Mouse (Mus musculus) forebrain, postnatal 0 days (tissue): ENCODE measurements around the gene Prph2. TPM values are rescaled to one million over a fixed set of nuclear protein-coding genes. Genes with fewer than 3 reads are reported as not detected.

Experiments used
- ATAC-seq: fragments of 200-750 bp; cut with Nextera tagmentation; 2 replicates; pipeline ENCODE4 v1.8.0; 2017; ENCODE audit warnings: mild to moderate bottlenecking, moderate library complexity
- DNase-seq: peaks from one replicate; pipeline ENCODE4 v3.0.0-alpha.2; 2015
- H3K27ac ChIP-seq: fragments of 300-500 bp; sonication (generic); 2 replicates; pipeline ENCODE4 v1.5.1; 2014; ENCODE audit warnings: low read depth, mild to moderate bottlenecking, antibody characterized with exemption, low read length, moderate library complexity, mixed read lengths
- H3K27me3 ChIP-seq: fragments of 300-500 bp; sonication (generic); 2 replicates; pipeline ENCODE4 v1.6.1; 2014; ENCODE audit warnings: mild to moderate bottlenecking, low read length, mixed read lengths; ENCODE audit not compliant: insufficient read depth
- H3K36me3 ChIP-seq: fragments of 300-500 bp; sonication (generic); 2 replicates; pipeline ENCODE4 v1.6.1; 2014; ENCODE audit warnings: mild to moderate bottlenecking, moderate library complexity; ENCODE audit not compliant: insufficient read depth
- H3K4me1 ChIP-seq: fragments of 300-500 bp; sonication (generic); 2 replicates; pipeline ENCODE4 v1.6.1; 2014; ENCODE audit warnings: antibody characterized with exemption; ENCODE audit not compliant: insufficient read depth
- H3K4me2 ChIP-seq: fragments of 300-500 bp; sonication (generic); 2 replicates; pipeline ENCODE4 v1.6.1; 2014; ENCODE audit warnings: low read depth, mild to moderate bottlenecking, moderate library complexity
- H3K4me3 ChIP-seq: fragments of 300-500 bp; sonication (generic); 2 replicates; pipeline ENCODE4 v1.5.1; 2014; ENCODE audit warnings: low read depth, low read length, mixed read lengths
- H3K9ac ChIP-seq: fragments of 300-500 bp; sonication (generic); 2 replicates; pipeline ENCODE4 v1.6.1; 2014; ENCODE audit warnings: mild to moderate bottlenecking
- H3K9me3 ChIP-seq: fragments of 300-500 bp; sonication (generic); 2 replicates; pipeline ENCODE4 v1.6.1; 2016; ENCODE audit warnings: low read length
- CTCF ChIP-seq: sonication (generic); IDR thresholded peaks from 2 replicates; pipeline ENCODE4 v1.5.1; 2016; ENCODE audit warnings: antibody characterized with exemption, control low read depth, low read depth
- WGBS: fragments of 180-500 bp; shearing (Covaris S2); extraction: QIAGEN DNeasy Blood & Tissue Kit; methylation state at CpG from one replicate; pipeline ENCODE4 v1.1.7; 2014; 5-methylcytosine and 5-hydroxymethylcytosine counted together
- polyA plus RNA-seq: library from polyadenylated mRNA; unstranded; fragments of >200 nt; fragmentation: Nextera tagmentation; extraction: Ambion mirVana; gene quantifications from 2 replicates; pipeline ENCODE4 v1.2.1, GENCODE M21; 2015
- total RNA-seq: library from RNA; depleted of rRNA; stranded (reverse); fragments of >200 nt; gene quantifications from 2 replicates; pipeline ENCODE4 v1.2.3, GENCODE M21; 2014; rRNA removed

Gene Prph2
- total and polyA plus RNA-seq, 2 experiments from 2014 or later, result 0.14 TPM; not detected in 1

- WGBS, result 88% methylated on average over 13 of the region's 13 CpGs
These were observed 52.9 kb downstream of the Prph2 start for GRCm38 (mm10) chr17:46963186-46963585.

GRCm38 (mm10) chr17:46966892-46967291, 56.6 kb downstream of the Prph2 start:
- Histone ChIP-seq H3K4me3 (no peak overlapping the region), H3K4me2 (no peak overlapping the region), H3K9ac (no peak overlapping the region), H3K27ac (no peak overlapping the region), H3K4me1 (no peaks in the 10 kb centered on the region), H3K27me3 (no peaks in the 10 kb centered on the region), H3K9me3 (no peaks in the 10 kb centered on the region), H3K36me3 (peaks cover 96% of the 10 kb centered on the region)
- DNase-seq, result no peak
- no peak for TF ChIP-seq CTCF
- no peak for ATAC-seq
- 91% methylated on average over 14 of the region's 14 CpGs for WGBS

More at GRCm38 (mm10) chr17:46963186-46963585, 52.9 kb downstream of the Prph2 start:
- Histone ChIP-seq H3K36me3 (peaks cover 93% of the 10 kb centered on the region), H3K4me3 (no peak overlapping the region), H3K4me2 (no peak overlapping the region), H3K4me1 (no peaks in the 10 kb centered on the region), H3K27me3 (no peaks in the 10 kb centered on the region), H3K9ac (no peak overlapping the region), H3K9me3 (no peaks in the 10 kb centered on the region), H3K27ac (no peak overlapping the region)
- ATAC-seq (no peak), DNase-seq (no peak)
- TF ChIP-seq CTCF, result no peak

- no peaks in the 10 kb centered on the region for H3K4me1 ChIP-seq
- 95% methylated on average over 7 of the region's 7 CpGs for WGBS
- H3K27me3 ChIP-seq, result no peaks in the 10 kb centered on the region
- no peak overlapping the region for H3K27ac ChIP-seq
- H3K9ac ChIP-seq, result no peak overlapping the region
- no peak for TF ChIP-seq CTCF
- H3K4me2 ChIP-seq, result no peak overlapping the region
- no peak for DNase-seq
- H3K4me3 ChIP-seq, result no peak overlapping the region
- no peak for ATAC-seq
- no peaks in the 10 kb centered on the region for H3K9me3 ChIP-seq
- H3K36me3 ChIP-seq, result peaks cover 94% of the 10 kb centered on the region
These were observed 62.3 kb downstream of the Prph2 start for GRCm38 (mm10) chr17:46972603-46973002.

Other genes starting within 250 kb of the Prph2 start
- gene Rrp36, start 236.1 kb upstream of the Prph2 start, total RNA-seq, result 29.7 and 31.1 TPM in 2 replicates
- 39.4 and 52.1 TPM in 2 replicates for gene Rrp36, start 236.1 kb upstream of the Prph2 start, polyA plus RNA-seq
- gene Mea1, start 231.7 kb upstream of the Prph2 start, total RNA-seq, result 124 and 169 TPM in 2 replicates
- 280 and 286 TPM in 2 replicates for gene Mea1, start 231.7 kb upstream of the Prph2 start, polyA plus RNA-seq
- gene Klhdc3, start 229.5 kb upstream of the Prph2 start, total RNA-seq, result 71.1 and 77.3 TPM in 2 replicates
- gene Klhdc3, start 229.5 kb upstream of the Prph2 start, polyA plus RNA-seq, result 207 and 211 TPM in 2 replicates
- gene Ppp2r5d, start 205.3 kb upstream of the Prph2 start, total RNA-seq, result 90.5 and 103 TPM in 2 replicates
- 85.5 and 93.5 TPM in 2 replicates for gene Ppp2r5d, start 205.3 kb upstream of the Prph2 start, polyA plus RNA-seq
- gene Pex6, start 199.0 kb upstream of the Prph2 start, total RNA-seq, result 36.5 and 37.9 TPM in 2 replicates
- gene Pex6, start 199.0 kb upstream of the Prph2 start, polyA plus RNA-seq, result 19.6 TPM in 2 replicates
- gene Gnmt, start 181.3 kb upstream of the Prph2 start, total RNA-seq, result not detected in 2 replicates
- 1.4 and 2.1 TPM in 2 replicates for gene Gnmt, start 181.3 kb upstream of the Prph2 start, polyA plus RNA-seq
- 69.0 and 77.2 TPM in 2 replicates for gene Cnpy3, start 158.2 kb upstream of the Prph2 start, total RNA-seq
- gene Cnpy3, start 158.2 kb upstream of the Prph2 start, polyA plus RNA-seq, result 68.2 and 69.5 TPM in 2 replicates
- gene Ptcra, start 146.7 kb upstream of the Prph2 start, total RNA-seq, result not detected in 2 replicates
- 0.23 TPM in 1 of 2 replicates, not detected in the other for gene Ptcra, start 146.7 kb upstream of the Prph2 start, polyA plus RNA-seq
- gene 2310039H08Rik, start 137.8 kb upstream of the Prph2 start, total RNA-seq, result 39.8 and 42.7 TPM in 2 replicates
- 67.1 and 88.8 TPM in 2 replicates for gene 2310039H08Rik, start 137.8 kb upstream of the Prph2 start, polyA plus RNA-seq
- gene Rpl7l1, start 127.8 kb upstream of the Prph2 start, total RNA-seq, result 62.9 and 64.4 TPM in 2 replicates
- 73.4 and 83.1 TPM in 2 replicates for gene Rpl7l1, start 127.8 kb upstream of the Prph2 start, polyA plus RNA-seq
- 17.4 and 36.7 TPM in 2 replicates for gene Bicral, start 52.0 kb upstream of the Prph2 start, total RNA-seq
- gene Bicral, start 52.0 kb upstream of the Prph2 start, polyA plus RNA-seq, result 3.8 and 6.7 TPM in 2 replicates
- gene Tbcc, start 19.8 kb upstream of the Prph2 start, total RNA-seq, result 46.2 and 63.4 TPM in 2 replicates
- 52.2 and 53.0 TPM in 2 replicates for gene Tbcc, start 19.8 kb upstream of the Prph2 start, polyA plus RNA-seq
- 22.0 and 23.1 TPM in 2 replicates for gene Ubr2, start 100.1 kb downstream of the Prph2 start, total RNA-seq
- gene Ubr2, start 100.1 kb downstream of the Prph2 start, polyA plus RNA-seq, result 4.3 and 7.8 TPM in 2 replicates